Mouse (Mus musculus) neural tube, embryonic 13.5 days (tissue): ENCODE data around the gene Tshb. TPM values are rescaled to one million over a fixed set of nuclear protein-coding genes. Genes with fewer than 3 reads are reported as not detected.

Experiments
- ATAC-seq: fragments of 200-750 bp; cut with Nextera tagmentation; 2 replicates; pipeline ENCODE4 v1.8.0; 2017; ENCODE audit warnings: low read depth, mild to moderate bottlenecking, moderate TSS enrichment, moderate library complexity
- H3K27ac ChIP-seq: fragments of 300-500 bp; sonication (generic); replicated peaks from 2 replicates; pipeline ENCODE4 v1.5.1; 2015; ENCODE audit warnings: moderate library complexity, mild to moderate bottlenecking, inconsistent platforms
- H3K27me3 ChIP-seq: fragments of 300-500 bp; sonication (generic); 2 replicates; pipeline ENCODE4 v1.6.1; 2015; ENCODE audit warnings: mild to moderate bottlenecking, inconsistent platforms
- H3K36me3 ChIP-seq: fragments of 300-500 bp; sonication (generic); 2 replicates; pipeline ENCODE4 v1.6.1; 2015; ENCODE audit warnings: mild to moderate bottlenecking, inconsistent platforms
- H3K4me1 ChIP-seq: fragments of 300-500 bp; sonication (generic); replicated peaks from 2 replicates; pipeline ENCODE4 v1.6.1; 2015; ENCODE audit warnings: inconsistent platforms
- H3K4me2 ChIP-seq: fragments of 300-500 bp; sonication (generic); 2 replicates; pipeline ENCODE4 v1.6.1; 2015; ENCODE audit warnings: inconsistent platforms, mild to moderate bottlenecking, moderate library complexity
- H3K4me3 ChIP-seq: fragments of 300-500 bp; sonication (generic); 2 replicates; pipeline ENCODE4 v1.5.1; 2015; ENCODE audit warnings: mild to moderate bottlenecking, inconsistent platforms
- H3K9ac ChIP-seq: fragments of 300-500 bp; sonication (generic); 2 replicates; pipeline ENCODE4 v1.6.1; 2015; ENCODE audit warnings: moderate library complexity, mild to moderate bottlenecking, inconsistent platforms
- H3K9me3 ChIP-seq: fragments of 300-500 bp; sonication (generic); 2 replicates; pipeline ENCODE4 v1.6.1; 2016; ENCODE audit warnings: inconsistent platforms
- WGBS: fragments of 180-500 bp; shearing (Covaris S2); methylation state at CpG from one replicate; pipeline ENCODE4 v1.1.7; 2015; 5-methylcytosine and 5-hydroxymethylcytosine counted together
- polyA plus RNA-seq: library from polyadenylated mRNA; unstranded; fragments of >200 nt; fragmentation: Nextera tagmentation; extraction: Ambion mirVana; gene quantifications from 2 replicates; pipeline ENCODE4 v1.2.1, GENCODE M21; 2015

The Tshb gene
- polyA plus RNA-seq, 1 experiment from 2014 or later = 0.04 TPM

- peak overlapping the region; percentile 71 for H3K27ac ChIP-seq
- ATAC-seq = peak; percentile 25
- no peaks in the 10 kb centered on the region for H3K9me3 ChIP-seq
- peak overlapping the region; percentile 78 for H3K4me3 ChIP-seq
- peaks cover 42% of the 10 kb centered on the region for H3K4me1 ChIP-seq
- H3K27me3 ChIP-seq = 0 out of 2 replicates have a peak, but pooled peaks cover 4% of the 10 kb centered on the region
- H3K4me2 ChIP-seq = peak overlapping the region; percentile 79
- H3K36me3 ChIP-seq = no peaks in the 10 kb centered on the region
- peak overlapping the region; percentile 84 for H3K9ac ChIP-seq
- 40% methylated on average over 6 of the region's 6 CpGs for WGBS
Observed at GRCm38 (mm10) chr3:102735638-102736037, 46.9 kb downstream of the Tshb start.

GRCm38 (mm10) chr3:102735031-102735558 lies 47.4 kb downstream of the Tshb start:
- Histone ChIP-seq H3K36me3 (no peaks in the 10 kb centered on the region), H3K4me2 (peak overlapping the region; percentile 79), H3K9ac (peak overlapping the region; percentile 84), H3K4me3 (peak overlapping the region; percentile 78), H3K27me3 (0 out of 2 replicates have a peak, but pooled peaks cover 4% of the 10 kb centered on the region), H3K9me3 (no peaks in the 10 kb centered on the region), H3K4me1 (peaks cover 42% of the 10 kb centered on the region), H3K27ac (peak overlapping the region; percentile 71)
- peak; percentile 81 for ATAC-seq
- under 1% methylated on average over 33 of the region's 33 CpGs for WGBS

GRCm38 (mm10) chr3:102734313-102735030 lies 48.0 kb downstream of the Tshb start, which contains the start of gene Tspan2:
Gene Tspan2, plus strand, starts transcription at chr3:102734529.
- Histone ChIP-seq H3K9ac (peak within 1 kb of the TSS; percentile 84), H3K4me2 (peak within 1 kb of the TSS; percentile 79), H3K27ac (peak within 1 kb of the TSS; percentile 71), H3K27me3 (0 out of 2 replicates have a peak, but pooled peaks cover 4% of the 10 kb centered on the region), H3K36me3 (no peaks in the 10 kb centered on the region), H3K4me1 (peaks cover 42% of the 10 kb centered on the region), H3K9me3 (no peaks in the 10 kb centered on the region), H3K4me3 (peak within 1 kb of the TSS; percentile 78)
- ATAC-seq = peak; percentile 79
- 0% methylated on average over 48 of the region's 54 CpGs for WGBS

GRCm38 (mm10) chr3:102733936-102734312 lies 48.6 kb downstream of the Tshb start:
- peaks cover 39% of the 10 kb centered on the region for H3K4me1 ChIP-seq
- ATAC-seq = no peak
- H3K27ac ChIP-seq = peak overlapping the region; percentile 71
- 0 out of 2 replicates have a peak, but pooled peaks cover 4% of the 10 kb centered on the region for H3K27me3 ChIP-seq
- peak overlapping the region; percentile 79 for H3K4me2 ChIP-seq
- WGBS = 39% methylated on average over 6 of the region's 6 CpGs
- peak overlapping the region; percentile 78 for H3K4me3 ChIP-seq
- peak overlapping the region; percentile 84 for H3K9ac ChIP-seq
- H3K36me3 ChIP-seq = no peaks in the 10 kb centered on the region
- H3K9me3 ChIP-seq = no peaks in the 10 kb centered on the region

GRCm38 (mm10) chr3:102733050-102733449 lies 49.5 kb downstream of the Tshb start:
- Histone ChIP-seq H3K4me3 (no peak overlapping the region), H3K4me2 (no peak overlapping the region), H3K9ac (no peak overlapping the region), H3K27me3 (0 out of 2 replicates have a peak, but pooled peaks cover 4% of the 10 kb centered on the region), H3K27ac (no peak overlapping the region), H3K4me1 (peaks cover 35% of the 10 kb centered on the region), H3K36me3 (no peaks in the 10 kb centered on the region), H3K9me3 (no peaks in the 10 kb centered on the region)
- 86% methylated on average over 3 of the region's 3 CpGs for WGBS
- no peak for ATAC-seq

GRCm38 (mm10) chr3:102732619-102733018 lies 49.9 kb downstream of the Tshb start:
- Histone ChIP-seq H3K9ac (no peak overlapping the region), H3K4me1 (peaks cover 35% of the 10 kb centered on the region), H3K4me2 (no peak overlapping the region), H3K27ac (no peak overlapping the region), H3K27me3 (0 out of 2 replicates have a peak, but pooled peaks cover 4% of the 10 kb centered on the region), H3K9me3 (no peaks in the 10 kb centered on the region), H3K36me3 (no peaks in the 10 kb centered on the region), H3K4me3 (no peak overlapping the region)
- WGBS = 89% methylated on average over 4 of the region's 4 CpGs
- ATAC-seq = no peak

- Histone ChIP-seq H3K27ac (no peak overlapping the region), H3K9ac (no peak overlapping the region), H3K4me1 (peaks cover 21% of the 10 kb centered on the region), H3K36me3 (no peaks in the 10 kb centered on the region), H3K27me3 (0 out of 2 replicates have a peak, but pooled peaks cover 4% of the 10 kb centered on the region), H3K9me3 (no peaks in the 10 kb centered on the region), H3K4me3 (no peak overlapping the region), H3K4me2 (no peak overlapping the region)
- 82% methylated on average over 3 of the region's 3 CpGs for WGBS
- no peak for ATAC-seq
Observed at GRCm38 (mm10) chr3:102731112-102731511, 51.4 kb downstream of the Tshb start.

- Histone ChIP-seq H3K9me3 (no peaks in the 10 kb centered on the region), H3K9ac (no peak overlapping the region), H3K4me1 (peaks cover 7% of the 10 kb centered on the region), H3K36me3 (no peaks in the 10 kb centered on the region), H3K4me3 (no peak overlapping the region), H3K4me2 (no peak overlapping the region), H3K27ac (no peak overlapping the region), H3K27me3 (0 out of 2 replicates have a peak, but pooled peaks cover 4% of the 10 kb centered on the region)
- no peak for ATAC-seq
- 70% methylated on average over 5 of the region's 5 CpGs for WGBS
Observed at GRCm38 (mm10) chr3:102729416-102729815, 53.1 kb downstream of the Tshb start.

Other genes starting within 250 kb of the Tshb start
- gene Tspan2, start 48.2 kb downstream of the Tshb start, polyA plus RNA-seq = 10.6 and 10.7 TPM in 2 replicates
- not detected in 2 replicates for gene Sycp1, start 153.4 kb upstream of the Tshb start, polyA plus RNA-seq
- 0.15 TPM in 1 of 2 replicates, not detected in the other for gene Nr1h5, start 181.4 kb upstream of the Tshb start, polyA plus RNA-seq
- 64.5 and 71.1 TPM in 2 replicates for gene Sike1, start 213.0 kb upstream of the Tshb start, polyA plus RNA-seq
- 406 and 467 TPM in 2 replicates for gene Csde1, start 237.7 kb upstream of the Tshb start, polyA plus RNA-seq